Mouse (Mus musculus): Measurements from ENCODE around the gene Cdk18. TPM values are rescaled to one million over a fixed set of nuclear protein-coding genes. Genes with fewer than 3 reads are reported as not detected.

Gene Cdk18
- polyA plus RNA-seq, 1 experiment from 2014 or later: 7.7 TPM

DNA sequence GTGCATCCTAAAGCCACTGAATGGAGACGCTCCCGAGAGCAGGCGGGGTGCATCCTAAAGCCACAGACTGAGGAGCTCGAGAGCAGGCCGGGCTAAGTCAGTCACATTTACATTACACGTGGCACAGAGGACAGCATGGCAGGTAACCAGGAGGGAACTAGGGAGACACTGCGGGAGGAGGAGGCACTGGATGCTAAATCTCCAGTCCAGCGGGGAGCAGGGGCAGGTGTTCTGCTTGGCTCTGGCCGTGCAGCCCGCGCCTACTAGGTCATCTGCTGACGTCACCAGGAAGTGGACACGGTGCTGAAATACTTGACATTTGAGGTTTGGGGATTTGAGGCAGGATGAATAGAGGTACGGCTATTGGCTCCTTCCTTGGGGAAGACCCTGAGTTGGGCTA lies 35.1 kb downstream of the Cdk18 start:
- ATAC-seq (ENCODE audit: borderline replicate concordance, extremely low read depth, low FRiP score, low TSS enrichment): no peak
- WGBS: 56% methylated on average over 14 of the region's 14 CpGs
- H3K27me3 ChIP-seq: 0 out of 2 replicates have a peak, but pooled peaks cover 3% of the 10 kb centered on the region

GRCm38 (mm10) chr1:132101953-132102697 lies 37.4 kb downstream of the Cdk18 start:
- WGBS: 56% methylated on average over 6 of the region's 6 CpGs
- H3K9me3 ChIP-seq: no peaks in the 10 kb centered on the region
- H3K4me1 ChIP-seq: no peaks in the 10 kb centered on the region
- no peak overlapping the region for H3K27ac ChIP-seq
- H3K4me2 ChIP-seq: no peak overlapping the region
- H3K4me3 ChIP-seq: no peak overlapping the region
- ATAC-seq (ENCODE audit: borderline replicate concordance, extremely low read depth, low FRiP score, low TSS enrichment): no peak
- 0 out of 2 replicates have a peak, but pooled peaks cover 3% of the 10 kb centered on the region for H3K27me3 ChIP-seq
- H3K36me3 ChIP-seq: no peaks in the 10 kb centered on the region
- no peak overlapping the region for H3K9ac ChIP-seq

More for the DNA sequence above, 35.1 kb downstream of the Cdk18 start:
- Histone ChIP-seq H3K27ac (no peak overlapping the region), H3K36me3 (no peaks in the 10 kb centered on the region), H3K9ac (no peak overlapping the region), H3K9me3 (no peaks in the 10 kb centered on the region), H3K4me3 (no peak overlapping the region), H3K4me2 (no peak overlapping the region), H3K4me1 (no peaks in the 10 kb centered on the region)

DNA sequence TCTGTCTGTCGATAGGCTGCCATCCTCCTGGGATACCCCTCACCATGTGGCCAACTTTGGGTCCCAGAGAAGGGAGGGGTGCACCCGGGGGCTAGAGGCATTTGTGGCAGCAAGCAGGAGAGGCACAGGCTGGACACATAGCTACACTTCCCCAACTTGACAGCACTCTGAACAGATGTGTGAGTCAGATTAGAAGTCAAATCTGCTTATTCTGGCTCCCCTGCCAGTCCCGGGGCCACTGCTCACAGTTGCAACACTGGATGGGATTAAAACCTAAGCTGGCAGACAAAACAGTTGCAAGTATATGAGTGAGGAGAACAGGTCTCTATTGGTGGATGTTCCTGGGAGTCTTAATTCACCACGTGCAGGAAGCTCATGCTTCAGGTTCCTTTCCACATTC lies 39.7 kb downstream of the Cdk18 start:
- Histone ChIP-seq H3K4me1 (no peaks in the 10 kb centered on the region), H3K27me3 (no peaks in the 10 kb centered on the region), H3K4me3 (no peak overlapping the region), H3K9me3 (no peaks in the 10 kb centered on the region), H3K27ac (no peak overlapping the region), H3K36me3 (no peaks in the 10 kb centered on the region), H3K4me2 (no peak overlapping the region), H3K9ac (no peak overlapping the region)
- 69% methylated on average over 4 of the region's 4 CpGs for WGBS
- ATAC-seq (ENCODE audit: borderline replicate concordance, extremely low read depth, low FRiP score, low TSS enrichment): no peak

GRCm38 (mm10) chr1:132099016-132099415 lies 40.5 kb downstream of the Cdk18 start:
- H3K9ac ChIP-seq: no peak overlapping the region
- H3K4me1 ChIP-seq: no peaks in the 10 kb centered on the region
- no peaks in the 10 kb centered on the region for H3K9me3 ChIP-seq
- H3K27me3 ChIP-seq: no peaks in the 10 kb centered on the region
- H3K27ac ChIP-seq: no peak overlapping the region
- H3K4me2 ChIP-seq: no peak overlapping the region
- ATAC-seq (ENCODE audit: borderline replicate concordance, extremely low read depth, low FRiP score, low TSS enrichment): no peak
- no peaks in the 10 kb centered on the region for H3K36me3 ChIP-seq
- no peak overlapping the region for H3K4me3 ChIP-seq
- 62% methylated on average over 4 of the region's 4 CpGs for WGBS

DNA sequence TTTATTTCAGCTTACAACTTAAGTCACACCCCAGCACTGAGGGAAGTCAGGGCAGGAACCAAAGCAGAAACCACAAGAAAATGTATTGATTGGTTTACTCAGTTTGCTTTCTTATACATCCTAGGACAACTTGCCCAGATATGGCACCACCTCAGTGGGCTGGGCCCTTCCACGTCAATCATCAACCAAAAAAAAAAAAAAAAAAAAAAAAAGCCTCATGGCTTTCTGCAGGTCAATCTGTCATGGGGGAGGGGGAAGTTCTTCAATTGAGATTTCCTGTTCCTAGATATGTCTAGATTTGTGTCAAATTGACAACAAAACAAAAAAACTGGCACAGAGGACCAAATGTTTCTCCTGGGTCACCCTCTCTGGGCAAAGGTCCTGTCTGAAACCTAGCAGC lies 41.4 kb downstream of the Cdk18 start:
- Histone ChIP-seq H3K9ac (no peak overlapping the region), H3K4me2 (no peak overlapping the region)

GRCm38 (mm10) chr1:132095356-132096004 lies 44.0 kb downstream of the Cdk18 start:
- Histone ChIP-seq H3K27me3 (no peaks in the 10 kb centered on the region), H3K27ac (no peak overlapping the region), H3K4me1 (no peaks in the 10 kb centered on the region), H3K4me3 (no peak overlapping the region), H3K9ac (no peak overlapping the region), H3K36me3 (no peaks in the 10 kb centered on the region), H3K9me3 (no peaks in the 10 kb centered on the region), H3K4me2 (no peak overlapping the region)
- 53% methylated on average over 11 of the region's 11 CpGs for WGBS
- ATAC-seq (ENCODE audit: borderline replicate concordance, extremely low read depth, low FRiP score, low TSS enrichment): peak; percentile 42; the same call in 1 of the 2 replicates

More for the DNA sequence above, 41.4 kb downstream of the Cdk18 start:
- no peak overlapping the region for H3K27ac ChIP-seq
- H3K36me3 ChIP-seq: no peaks in the 10 kb centered on the region
- H3K4me3 ChIP-seq: no peak overlapping the region
- no peaks in the 10 kb centered on the region for H3K4me1 ChIP-seq
- no peak for ATAC-seq (ENCODE audit: borderline replicate concordance, extremely low read depth, low FRiP score, low TSS enrichment)
- H3K9me3 ChIP-seq: no peaks in the 10 kb centered on the region
- H3K27me3 ChIP-seq: no peaks in the 10 kb centered on the region
- WGBS: 25% methylated on average over 1 of the region's 1 CpGs

GRCm38 (mm10) chr1:132093269-132093668 lies 46.2 kb downstream of the Cdk18 start:
- ATAC-seq (ENCODE audit: borderline replicate concordance, extremely low read depth, low FRiP score, low TSS enrichment): no peak
- WGBS: 90% methylated on average over 4 of the region's 4 CpGs
- no peak overlapping the region for H3K9ac ChIP-seq
- no peak overlapping the region for H3K4me2 ChIP-seq
- no peak overlapping the region for H3K4me3 ChIP-seq
- H3K36me3 ChIP-seq: no peaks in the 10 kb centered on the region
- H3K4me1 ChIP-seq: no peaks in the 10 kb centered on the region
- H3K27ac ChIP-seq: no peak overlapping the region
- H3K9me3 ChIP-seq: no peaks in the 10 kb centered on the region
- H3K27me3 ChIP-seq: no peaks in the 10 kb centered on the region

DNA sequence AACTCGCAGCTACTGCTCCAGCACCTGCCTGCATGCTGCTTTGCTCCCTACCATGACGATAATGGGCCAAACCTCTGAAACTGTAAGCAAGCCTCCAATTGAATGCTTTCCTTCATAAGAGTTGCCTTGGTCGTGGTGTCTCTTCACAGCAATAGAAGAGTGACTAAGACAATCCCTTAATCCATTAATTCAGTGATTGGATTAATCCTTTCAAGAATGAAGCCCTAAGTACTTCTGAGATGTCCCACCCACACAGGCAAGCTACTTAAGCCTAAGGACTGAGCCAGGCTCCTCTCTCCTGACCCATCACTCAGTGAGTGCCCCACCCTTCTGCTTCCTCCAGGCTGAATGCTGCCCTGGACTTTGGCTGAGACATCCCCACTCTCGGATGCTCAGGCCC lies 49.2 kb downstream of the Cdk18 start:
- 81% methylated on average over 4 of the region's 4 CpGs for WGBS
- Histone ChIP-seq H3K9me3 (no peaks in the 10 kb centered on the region), H3K27me3 (no peaks in the 10 kb centered on the region), H3K27ac (no peak overlapping the region), H3K4me3 (no peak overlapping the region), H3K36me3 (no peaks in the 10 kb centered on the region), H3K4me2 (no peak overlapping the region), H3K4me1 (peaks cover 3% of the 10 kb centered on the region; the same call in 1 of the 2 replicates), H3K9ac (no peak overlapping the region)
- ATAC-seq (ENCODE audit: borderline replicate concordance, extremely low read depth, low FRiP score, low TSS enrichment): no peak

DNA sequence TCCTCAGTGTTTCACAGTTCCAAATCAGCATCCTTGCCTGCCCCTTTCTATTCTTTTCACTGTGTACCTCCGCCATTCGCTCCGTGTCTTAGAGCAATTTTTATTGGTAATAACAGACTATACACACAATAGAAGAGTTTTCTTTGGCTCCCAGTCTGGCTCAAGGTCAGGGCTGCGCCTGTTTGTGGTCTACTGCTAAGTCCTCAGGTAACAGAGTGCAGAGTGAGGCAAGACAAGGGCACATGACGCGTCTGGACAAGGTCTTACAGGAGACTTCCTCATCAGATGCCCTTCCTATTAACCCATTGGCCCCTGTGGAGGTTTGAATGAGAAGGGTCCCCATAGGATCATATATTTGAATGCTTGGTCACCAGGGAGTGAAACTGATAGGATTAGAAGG lies 49.7 kb downstream of the Cdk18 start:
- WGBS: 76% methylated on average over 6 of the region's 6 CpGs
- H3K27ac ChIP-seq: no peak overlapping the region
- no peak for ATAC-seq (ENCODE audit: borderline replicate concordance, extremely low read depth, low FRiP score, low TSS enrichment)

GRCm38 (mm10) chr1:132088181-132088671 lies 51.3 kb downstream of the Cdk18 start:
- Histone ChIP-seq H3K4me3 (no peak overlapping the region), H3K27me3 (no peaks in the 10 kb centered on the region), H3K36me3 (no peaks in the 10 kb centered on the region), H3K4me2 (no peak overlapping the region), H3K9me3 (no peaks in the 10 kb centered on the region), H3K9ac (no peak overlapping the region), H3K4me1 (peaks cover 3% of the 10 kb centered on the region; the same call in 1 of the 2 replicates), H3K27ac (no peak overlapping the region)
- WGBS: 67% methylated on average over 5 of the region's 5 CpGs
- no peak for ATAC-seq (ENCODE audit: borderline replicate concordance, extremely low read depth, low FRiP score, low TSS enrichment)

More for the DNA sequence above, 49.7 kb downstream of the Cdk18 start:
- no peaks in the 10 kb centered on the region for H3K9me3 ChIP-seq
- H3K4me2 ChIP-seq: no peak overlapping the region
- H3K36me3 ChIP-seq: no peaks in the 10 kb centered on the region
- H3K4me3 ChIP-seq: no peak overlapping the region
- H3K27me3 ChIP-seq: no peaks in the 10 kb centered on the region
- peaks cover 3% of the 10 kb centered on the region; the same call in 1 of the 2 replicates for H3K4me1 ChIP-seq
- H3K9ac ChIP-seq: no peak overlapping the region

- Histone ChIP-seq H3K4me2 (no peak overlapping the region), H3K36me3 (no peaks in the 10 kb centered on the region), H3K9ac (no peak overlapping the region), H3K4me3 (no peak overlapping the region), H3K27me3 (no peaks in the 10 kb centered on the region), H3K9me3 (no peaks in the 10 kb centered on the region), H3K4me1 (peaks cover 3% of the 10 kb centered on the region; the same call in 1 of the 2 replicates), H3K27ac (no peak overlapping the region)
- 61% methylated on average over 7 of the region's 7 CpGs for WGBS
- no peak for ATAC-seq (ENCODE audit: borderline replicate concordance, extremely low read depth, low FRiP score, low TSS enrichment)
Observed at GRCm38 (mm10) chr1:132085181-132086049, 54.1 kb downstream of the Cdk18 start.
